Mouse (Mus musculus): ENCODE data around the gene Irgc1.
A peak's percentile ranks its signal among the peaks of the same experiment; 100 is the strongest.

The Irgc1 gene

GRCm38 (mm10) chr7:24398364-24398913, 53.7 kb downstream of the Irgc1 start:
- DNase-seq: no peak

- no peak for DNase-seq
Measured at GRCm38 (mm10) chr7:24396832-24397231, 55.3 kb downstream of the Irgc1 start.

- no peak for DNase-seq
Measured at GRCm38 (mm10) chr7:24394475-24395161, 57.5 kb downstream of the Irgc1 start.

GRCm38 (mm10) chr7:24394054-24394453, 58.0 kb downstream of the Irgc1 start:
- DNase-seq: no peak

GRCm38 (mm10) chr7:24391687-24392086, 60.4 kb downstream of the Irgc1 start:
- no peak for DNase-seq

GRCm38 (mm10) chr7:24391077-24391476, 61.0 kb downstream of the Irgc1 start:
- no peak for DNase-seq

- DNase-seq: no peak
Measured at GRCm38 (mm10) chr7:24390512-24390911, 61.6 kb downstream of the Irgc1 start.

GRCm38 (mm10) chr7:24389516-24390187, 62.4 kb downstream of the Irgc1 start:
- DNase-seq: no peak

- no peak for DNase-seq
Measured at GRCm38 (mm10) chr7:24387059-24387556, 65.0 kb downstream of the Irgc1 start.

- peak; percentile 90 to 91 for DNase-seq
Measured at GRCm38 (mm10) chr7:24384827-24385226, 67.3 kb downstream of the Irgc1 start.

- no peak for DNase-seq
Measured at GRCm38 (mm10) chr7:24384070-24384469, 68.0 kb downstream of the Irgc1 start.

- DNase-seq: no peak
Measured at GRCm38 (mm10) chr7:24382730-24383372, 69.2 kb downstream of the Irgc1 start.

Data from B cell, adult 2 months (primary cell).